Mouse (Mus musculus): ENCODE measurements around the gene Gm21738. TPM values are rescaled to one million over a fixed set of nuclear protein-coding genes. Genes with fewer than 3 reads are reported as not detected.
"Not testable (repeated sequence)": the region's sequence is repeated elsewhere in the genome, so short reads cannot be mapped to it uniquely, and the experiment has no call there.

The Gm21738 gene
- total RNA-seq (2021), result 0.73 TPM in 1 of 2 replicates, not detected in the other
- long read RNA-seq, result 0 reads

GRCm38 (mm10) chr14:19418830-19419229 is at the start of gene Gm21738:
TSS of gene Gm21738 (minus strand) at chr14:19418930.
- DNase-seq, result not testable (repeated sequence)

- not testable (repeated sequence) for DNase-seq
Measured at GRCm38 (mm10) chr14:19383741-19384140, 35.0 kb downstream of the Gm21738 start.

Other genes starting within 250 kb of the Gm21738 start
- gene Gm2244, start 131.0 kb upstream of the Gm21738 start, total RNA-seq (2021), result not detected in 2 replicates
- gene Gm2237, start 166.2 kb upstream of the Gm21738 start, total RNA-seq (2021), result 1.2 and 4.3 TPM in 2 replicates
- gene Gm5458, start 183.7 kb upstream of the Gm21738 start, total RNA-seq (2021), result not detected in 2 replicates